Mouse (Mus musculus) kidney, adult 18-20 months (tissue): ENCODE data around the gene Wfikkn1.

Experiments
- DNase-seq: peaks from one replicate; pipeline ENCODE4 v3.0.0; 2021

The Wfikkn1 gene

DNA sequence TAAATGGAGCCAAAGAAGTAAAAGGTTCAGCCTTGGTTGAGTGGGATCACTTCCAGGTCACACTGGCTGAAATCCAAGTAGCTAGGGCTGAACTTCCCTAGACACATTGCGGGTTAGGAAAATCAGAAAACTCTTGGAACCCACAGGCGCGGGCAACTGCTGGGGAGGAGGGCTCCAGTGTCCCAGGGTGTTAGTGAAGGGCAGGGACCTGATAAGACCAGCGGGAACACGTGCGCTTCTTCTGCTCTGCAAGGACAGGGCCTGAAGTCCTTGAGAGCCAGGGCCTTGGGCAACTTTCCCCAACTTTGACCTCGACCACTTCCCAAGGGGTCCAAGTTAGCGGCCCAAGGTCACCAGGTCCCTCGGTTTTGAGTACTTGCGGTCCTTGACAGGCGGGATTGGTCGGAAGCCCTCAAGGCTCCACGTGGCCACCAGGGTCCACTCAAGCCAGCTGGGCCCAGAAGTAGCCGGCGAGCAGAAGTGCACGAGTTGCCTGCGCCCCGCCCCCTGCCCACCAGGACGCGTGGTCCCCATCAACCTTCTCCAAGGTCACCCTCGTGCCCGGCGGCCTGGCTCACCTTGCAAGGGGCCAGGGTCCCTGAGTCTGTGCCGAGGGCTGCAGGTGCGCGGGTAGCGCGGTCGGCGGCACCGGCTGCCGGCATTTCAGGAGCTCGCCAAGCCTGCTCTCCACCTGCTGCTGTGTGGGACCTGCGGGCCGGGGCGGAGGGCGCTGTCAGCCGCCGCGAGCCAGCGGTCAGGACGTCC is 12.6 kb downstream of the Wfikkn1 start:
- DNase-seq = peak; percentile 83

DNA sequence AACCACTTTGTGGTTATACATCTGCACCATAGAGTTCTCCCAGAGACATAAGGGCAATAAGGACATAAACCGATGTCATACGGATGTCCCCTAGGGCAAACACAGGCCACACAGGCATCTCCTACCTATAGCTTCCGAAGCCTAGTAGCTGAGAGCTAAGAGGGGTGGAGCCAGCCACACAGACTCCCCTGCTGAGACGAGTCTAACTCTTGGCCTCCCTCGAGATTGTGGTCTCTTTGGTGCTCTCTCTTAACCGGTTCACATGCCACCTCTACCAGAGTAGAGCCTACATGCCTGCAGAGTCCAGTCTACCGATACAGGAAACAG is 13.2 kb downstream of the Wfikkn1 start:
- no peak for DNase-seq

DNA sequence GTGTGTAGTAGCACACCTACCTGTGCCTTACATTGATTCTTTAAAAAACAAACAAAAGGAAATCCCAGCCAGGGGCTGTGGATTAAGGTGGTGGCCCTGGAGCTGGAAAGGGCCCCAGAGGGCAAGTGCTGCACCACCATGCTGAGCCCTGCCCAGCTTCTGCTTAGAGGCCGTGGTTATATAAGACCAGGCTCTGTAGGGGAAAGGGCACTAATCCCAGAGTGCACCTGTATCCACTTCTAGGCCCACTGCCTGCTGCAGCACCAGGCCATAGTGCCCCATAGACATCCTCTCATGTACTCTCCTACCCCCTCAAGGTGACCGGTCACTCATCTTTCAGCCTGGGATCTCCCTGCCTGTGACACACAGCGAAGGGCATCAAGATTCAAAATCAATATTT is 14.5 kb downstream of the Wfikkn1 start:
- DNase-seq = no peak

DNA sequence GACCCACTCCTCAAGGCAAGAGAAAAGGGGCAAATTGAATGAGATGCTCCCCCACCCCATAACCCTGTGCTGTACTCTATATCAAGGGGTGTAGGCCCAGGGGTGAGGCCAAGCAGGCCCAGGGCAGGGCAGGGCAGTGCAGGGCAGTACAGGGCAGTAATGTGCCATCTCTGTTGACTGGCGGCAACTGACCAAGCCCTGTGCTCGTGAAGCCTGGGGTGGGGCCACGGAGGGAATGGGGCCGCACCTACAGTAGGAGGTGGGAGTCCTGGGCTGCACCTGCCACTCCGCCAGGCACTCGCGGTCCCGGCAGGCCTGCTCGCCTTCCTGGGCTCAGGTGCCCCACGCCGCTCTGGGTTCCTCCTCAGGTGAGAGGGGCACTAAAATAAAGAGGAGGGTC is 15.4 kb downstream of the Wfikkn1 start:
- no peak for DNase-seq

DNA sequence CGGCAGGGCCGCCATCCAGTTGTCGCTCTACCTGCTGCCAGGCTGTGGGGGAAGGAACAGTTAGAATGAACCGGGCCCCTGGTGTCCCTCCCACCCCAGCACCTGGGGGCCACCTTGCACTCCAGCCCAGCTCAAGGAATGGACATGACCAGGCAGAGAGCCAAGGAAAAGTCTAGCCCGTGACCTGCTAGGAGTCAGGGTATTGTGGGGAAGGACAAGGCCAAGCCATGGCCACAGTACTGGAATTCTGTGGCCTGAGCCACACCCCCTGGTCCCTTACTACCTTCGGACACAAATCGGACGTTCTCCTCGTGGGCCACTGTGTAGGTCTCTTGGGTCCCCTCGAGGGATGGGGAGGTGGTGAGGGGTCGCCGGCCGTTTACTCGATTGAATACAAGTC is 16.3 kb downstream of the Wfikkn1 start:
- peak; percentile 46 for DNase-seq

DNA sequence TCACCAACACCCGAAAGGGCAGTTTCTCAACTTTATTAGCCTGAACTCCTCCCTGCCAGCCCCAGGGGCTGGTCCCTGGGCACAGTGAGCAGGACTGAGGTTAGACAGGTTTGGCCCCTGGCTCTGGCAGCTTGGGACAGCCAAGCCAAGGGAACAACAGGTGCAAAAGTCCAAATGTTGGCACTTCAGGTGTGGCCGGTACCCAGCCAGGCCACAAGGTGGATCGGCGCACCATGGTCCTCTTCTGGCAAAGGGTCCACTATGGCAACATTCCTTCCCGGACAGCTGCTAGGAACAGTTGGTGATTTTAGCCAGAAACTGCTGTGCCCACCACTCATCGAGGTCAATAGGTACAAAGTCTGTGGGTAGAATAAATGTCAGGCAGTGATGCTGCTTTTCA is 17.0 kb downstream of the Wfikkn1 start:
- peak; percentile 52 for DNase-seq

DNA sequence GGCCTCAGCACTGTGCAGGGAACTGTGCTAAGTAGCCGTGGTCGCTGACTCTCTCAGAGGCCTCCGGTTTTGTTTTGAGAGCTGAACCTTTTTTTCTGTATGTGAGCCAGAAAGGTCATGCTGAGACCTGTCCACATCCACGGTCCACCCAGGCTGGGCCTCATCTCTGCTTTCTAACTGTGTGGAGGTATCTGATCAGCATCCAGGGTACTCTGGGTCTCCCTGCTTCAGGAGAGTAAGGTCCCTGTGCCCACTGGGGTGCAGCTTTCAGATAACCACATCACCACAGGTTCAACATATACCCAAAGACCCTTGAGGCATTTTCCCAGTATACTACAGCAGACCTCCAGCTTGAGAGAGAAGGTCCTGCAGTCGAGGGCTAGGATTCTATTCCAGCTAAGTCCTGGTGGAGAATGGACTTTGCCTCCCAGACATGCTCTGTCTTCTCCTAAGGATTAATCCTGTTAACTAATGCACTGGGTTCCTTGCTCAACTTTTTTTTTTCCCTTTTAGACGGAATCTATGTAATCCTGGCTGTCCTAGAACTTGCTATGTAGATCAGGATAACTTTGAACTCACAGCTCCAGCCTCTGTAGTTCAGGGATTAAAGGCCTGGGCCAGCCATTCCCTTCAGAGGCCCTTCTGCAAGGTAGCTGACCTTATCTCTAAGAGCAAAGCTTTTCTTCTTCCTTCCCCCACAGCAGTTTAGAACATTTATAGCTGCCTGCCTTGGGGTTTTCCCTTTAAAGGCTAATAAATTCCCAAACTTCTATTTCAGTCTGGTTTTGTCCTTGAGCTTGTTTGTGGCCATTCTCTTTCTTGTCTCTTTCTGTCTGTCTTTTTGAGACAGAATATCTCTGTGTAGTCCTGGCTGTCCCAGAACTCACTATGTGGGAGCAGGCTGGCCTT is 18.7 kb downstream of the Wfikkn1 start:
- DNase-seq = no peak

DNA sequence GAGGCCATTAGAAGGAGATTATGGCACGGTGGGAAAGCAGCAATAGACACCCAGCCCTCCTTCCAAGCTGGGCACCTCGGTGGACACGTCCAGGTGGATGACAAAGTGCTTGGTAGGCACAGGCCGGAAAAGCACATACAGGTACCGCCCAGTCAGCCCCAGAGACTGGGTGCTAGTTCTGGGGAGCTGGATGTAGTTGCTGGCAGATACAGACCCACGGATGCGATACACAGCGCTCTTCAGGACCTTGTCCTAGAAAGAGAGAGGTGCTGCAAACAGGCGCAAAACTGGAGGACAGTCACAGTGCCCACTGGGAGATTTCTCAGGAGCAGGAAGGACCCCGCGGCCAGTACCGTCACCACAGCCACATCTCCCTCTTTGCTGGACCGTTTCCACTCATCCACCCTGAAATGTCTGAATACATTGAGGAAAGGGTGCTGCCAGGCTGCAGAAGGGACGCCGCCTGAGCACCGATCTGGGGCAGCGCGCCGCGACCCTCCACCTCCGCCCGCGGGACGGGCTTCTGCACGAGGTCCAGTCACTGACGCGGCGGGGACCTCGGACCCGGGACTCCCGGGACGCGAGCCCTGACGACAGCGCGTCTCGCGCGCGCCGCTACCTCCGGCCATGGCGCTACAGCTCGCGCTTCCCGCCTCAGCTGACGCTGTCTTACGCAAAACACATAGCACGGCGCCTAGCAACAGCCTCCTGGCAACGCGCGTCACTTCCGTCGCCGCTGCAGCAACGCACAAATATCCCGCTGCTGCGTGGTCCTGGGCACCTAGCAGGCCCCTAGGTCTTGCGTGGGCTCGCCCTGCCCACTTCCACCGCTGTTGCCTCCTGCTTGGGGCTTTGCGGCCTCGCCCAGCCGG is 19.6 kb downstream of the Wfikkn1 start, which contains the start of gene Wdr90:
Wdr90 (minus strand) TSS at position 670 of the 872 bp plus-strand sequence.
- DNase-seq = peak; percentile 91

DNA sequence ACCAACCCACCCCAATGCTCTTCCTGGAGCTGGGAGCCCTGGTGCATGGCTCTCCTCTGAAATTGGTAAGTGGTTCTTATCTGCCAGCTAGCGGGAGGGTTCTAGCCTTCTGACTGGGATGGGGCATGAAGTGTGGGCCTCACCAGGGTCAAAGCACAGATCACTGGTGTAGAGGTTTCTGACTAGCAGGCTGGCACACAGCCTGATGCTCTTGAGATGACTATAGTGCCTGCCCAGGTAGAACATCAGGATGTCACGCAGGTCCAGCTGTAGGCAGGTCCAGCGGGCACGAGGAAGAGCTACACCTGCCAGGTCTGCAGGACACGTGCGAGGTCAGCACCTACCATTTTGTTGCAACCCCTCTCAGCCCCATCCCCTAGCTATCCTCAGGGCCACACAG is 20.4 kb downstream of the Wfikkn1 start:
- no peak for DNase-seq

DNA sequence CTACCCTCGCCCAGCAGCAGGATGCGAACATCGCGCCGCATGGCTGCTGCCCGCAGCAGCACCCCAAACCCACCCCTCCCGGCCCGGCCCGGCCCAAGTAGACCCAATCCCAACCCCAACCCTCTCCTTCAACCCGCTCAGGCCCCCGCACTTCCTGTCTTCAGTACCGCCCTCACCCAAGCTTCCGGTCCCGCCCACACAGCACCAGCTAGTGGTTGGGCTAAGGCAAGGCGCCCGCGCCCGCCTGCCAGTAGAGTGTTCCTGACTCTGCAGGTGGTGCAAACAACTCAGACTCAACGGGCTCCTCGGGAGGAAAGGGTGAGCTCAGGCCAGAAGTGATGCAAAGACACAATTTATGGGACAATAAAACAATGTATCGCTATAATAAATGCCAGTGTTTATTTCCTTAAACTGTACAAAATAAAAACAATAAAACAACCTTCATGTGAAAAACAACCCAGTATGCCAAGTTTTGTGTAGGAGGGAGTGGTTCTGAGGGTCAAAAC is 36.2 kb downstream of the Wfikkn1 start, which contains the start of gene Rhot2:
Rhot2 (minus strand) TSS at position 456 of the 506 bp plus-strand sequence.
- peak; percentile 95 for DNase-seq

DNA sequence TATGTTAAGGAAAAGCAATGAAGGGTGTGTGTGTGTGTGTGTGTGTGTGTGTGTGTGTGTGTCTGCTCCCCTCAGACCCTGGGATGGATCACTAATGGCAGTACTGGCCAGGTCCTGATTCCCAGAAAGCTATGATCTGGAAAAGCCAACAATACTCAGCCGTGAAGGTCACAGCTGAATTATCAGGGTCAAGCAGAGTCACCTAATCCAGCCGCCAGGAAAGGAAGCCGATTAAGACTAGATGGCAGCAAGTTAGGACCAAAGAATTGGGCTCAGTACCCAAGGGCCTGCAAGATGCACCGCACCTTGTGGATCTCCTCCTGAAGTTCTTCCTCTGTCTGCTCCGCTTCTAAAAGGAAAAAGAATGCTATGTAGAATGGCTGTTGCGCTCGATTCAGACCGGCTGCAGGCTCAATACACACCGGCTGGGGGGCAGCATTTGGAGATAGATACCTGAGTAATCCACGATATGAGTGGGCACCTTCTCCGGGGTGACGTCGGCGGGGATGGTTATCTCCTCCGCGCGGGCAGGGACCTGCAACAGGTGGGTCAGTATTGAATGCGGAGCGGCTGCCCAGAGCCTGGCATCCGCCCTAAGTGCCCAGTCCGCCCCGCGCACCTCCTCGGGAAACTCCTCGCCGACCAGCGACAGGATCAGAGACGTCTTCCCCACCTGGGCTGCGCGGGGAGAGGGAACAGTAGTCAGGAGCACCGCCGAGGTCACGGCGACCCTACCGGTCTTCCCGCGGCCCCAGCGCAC is 36.8 kb downstream of the Wfikkn1 start:
- DNase-seq = no peak

DNA sequence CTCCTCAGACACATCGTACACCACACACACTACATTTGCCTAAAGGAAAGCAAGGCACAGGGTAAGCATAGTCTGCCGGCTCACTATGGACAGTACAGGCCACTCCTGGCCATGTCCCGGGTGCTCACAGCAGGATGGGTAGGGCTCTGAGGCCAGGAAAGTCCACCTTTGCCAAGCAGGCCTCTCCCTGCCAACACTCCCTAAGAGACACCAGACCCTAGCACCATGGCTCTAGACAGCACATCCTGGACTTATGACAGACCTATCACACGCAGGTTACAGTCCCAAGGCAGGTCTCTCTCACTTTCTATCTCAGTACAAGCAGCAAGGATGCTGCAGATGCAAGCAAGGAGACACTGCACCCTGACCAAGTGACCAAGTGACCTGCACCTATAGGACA is 37.5 kb downstream of the Wfikkn1 start:
- no peak for DNase-seq

DNA sequence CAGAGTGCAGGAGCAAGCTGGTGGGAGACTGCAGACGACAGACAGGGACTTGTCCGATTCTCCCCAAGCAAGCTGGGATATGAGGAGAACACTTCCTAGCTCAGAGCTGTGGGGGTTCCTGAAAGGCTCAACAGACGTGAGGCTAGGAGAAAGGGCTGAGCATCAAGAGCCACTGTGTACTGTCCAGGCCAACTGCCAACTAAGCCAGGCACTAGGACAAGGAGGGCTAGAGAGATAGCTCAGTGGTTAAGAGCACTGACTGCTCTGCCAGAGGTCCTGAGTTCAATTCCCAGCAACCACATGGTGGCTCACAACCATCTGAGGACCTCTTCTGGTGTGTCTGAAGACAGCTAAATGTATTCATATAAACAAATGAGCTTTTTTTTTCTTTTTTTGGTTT is 38.1 kb downstream of the Wfikkn1 start:
- no peak for DNase-seq

DNA sequence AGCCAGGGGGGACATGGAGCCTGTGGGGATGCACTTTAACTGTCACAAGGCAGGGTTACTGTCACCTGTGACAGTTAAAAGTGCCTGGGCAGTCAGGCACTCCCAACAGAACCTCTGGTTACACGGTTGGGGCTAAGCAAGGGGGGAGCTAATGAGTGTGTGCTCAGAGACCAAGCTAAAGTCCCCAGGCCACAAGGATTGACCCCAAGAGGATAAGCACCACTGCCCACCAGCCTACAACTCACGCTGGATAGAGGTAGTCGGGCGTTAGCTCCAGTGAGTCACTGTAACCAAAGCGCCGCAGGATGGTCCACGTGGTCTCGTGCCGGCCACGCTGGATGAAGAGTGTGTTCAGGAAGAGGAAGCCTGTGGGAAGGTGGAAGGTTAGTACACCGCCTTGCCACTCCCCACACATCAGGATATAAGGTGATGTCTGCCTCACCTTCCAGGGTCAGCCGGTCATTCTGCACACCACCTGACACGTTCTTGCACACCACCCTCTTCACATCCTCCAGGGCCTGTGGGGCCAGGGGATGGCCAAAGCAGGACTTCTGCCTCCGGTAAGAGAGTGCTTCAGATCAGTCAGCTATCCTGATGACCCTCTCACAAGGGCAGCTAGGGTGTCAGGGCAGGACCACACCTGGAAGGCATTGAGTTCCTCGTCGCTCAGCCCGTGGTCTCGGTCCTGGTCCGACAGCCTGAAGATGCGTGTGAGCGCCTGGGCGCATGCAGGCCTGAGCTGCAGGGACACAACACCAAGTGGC is 39.4 kb downstream of the Wfikkn1 start, which contains the start of gene Gm20683:
Gm20683 (minus strand) TSS at position 647 of the 764 bp plus-strand sequence.
- DNase-seq = no peak

DNA sequence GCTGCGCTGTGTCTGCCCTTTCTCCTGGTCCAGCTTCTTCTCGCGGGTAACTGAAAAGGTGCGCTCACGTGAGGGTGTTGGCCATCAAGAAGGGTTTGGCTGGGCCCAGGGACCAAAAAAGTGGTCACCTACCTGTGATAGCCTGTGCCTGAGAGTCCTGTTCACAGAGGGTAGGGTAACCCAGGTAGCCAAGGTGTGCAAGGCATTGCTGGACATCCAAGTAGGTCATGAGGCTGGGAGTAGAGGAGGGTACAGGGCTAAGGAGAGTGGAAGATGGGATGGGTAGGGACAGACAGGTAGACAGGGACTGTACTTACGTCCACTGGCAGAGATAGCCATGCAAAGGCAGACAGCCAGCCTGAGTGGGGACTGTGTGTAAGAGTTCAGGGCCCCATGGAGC is 40.1 kb downstream of the Wfikkn1 start:
- no peak for DNase-seq

DNA sequence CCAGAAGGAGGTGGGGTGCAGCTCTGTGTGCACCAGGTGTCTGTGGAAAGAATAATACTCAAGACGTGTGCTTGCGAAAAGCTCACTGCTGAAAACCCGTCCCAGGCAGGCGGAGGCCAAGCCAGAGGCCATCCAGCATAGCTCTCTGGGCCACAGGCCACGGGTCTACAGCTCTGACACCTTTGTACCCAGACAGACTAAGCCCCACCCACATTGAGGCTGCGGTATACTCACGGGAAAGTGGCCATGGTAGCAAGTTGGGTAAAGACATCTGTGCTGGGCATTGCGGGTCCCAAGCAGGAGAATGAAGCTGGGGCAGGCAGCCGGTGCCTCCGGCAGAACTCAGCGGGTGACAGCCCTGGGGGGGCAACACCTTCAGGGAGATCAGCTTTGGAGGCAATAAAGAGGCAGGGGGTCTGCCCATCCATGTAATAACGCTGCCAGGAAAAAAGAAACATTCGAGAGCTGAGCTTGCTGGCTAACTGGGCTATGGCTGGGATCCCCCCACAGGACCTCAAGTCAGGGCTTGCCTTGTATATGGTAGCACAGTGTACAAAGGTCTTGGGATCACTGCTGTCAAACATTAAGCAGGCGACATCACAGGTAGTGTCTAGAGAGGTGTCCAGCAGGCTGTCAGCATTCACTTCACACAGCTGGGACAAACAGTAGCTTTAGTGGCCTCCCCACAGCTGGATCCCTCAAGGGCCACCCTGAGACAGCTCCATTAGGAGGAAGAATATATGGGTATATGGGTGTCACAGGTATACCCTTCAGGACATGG is 41.0 kb downstream of the Wfikkn1 start:
- peak; percentile 59 for DNase-seq

DNA sequence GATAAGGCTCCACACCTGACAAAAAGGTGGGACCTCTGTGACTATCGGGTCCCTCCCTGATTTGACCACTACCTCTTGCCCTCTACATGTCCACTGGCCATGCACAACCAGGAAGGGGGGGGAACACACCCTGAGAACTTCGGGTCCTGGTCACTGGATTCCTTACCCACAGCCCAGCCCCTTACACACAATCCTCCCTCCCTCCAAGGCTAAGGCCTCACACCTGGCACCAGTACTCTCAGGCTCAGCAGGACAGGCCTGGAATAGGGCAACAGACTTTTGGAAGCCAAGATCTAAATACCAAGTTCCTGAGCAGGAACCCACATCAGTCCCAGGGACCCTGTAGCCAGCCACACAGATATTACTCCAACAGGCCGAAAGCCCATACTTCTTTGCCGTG is 41.8 kb downstream of the Wfikkn1 start:
- DNase-seq = no peak

DNA sequence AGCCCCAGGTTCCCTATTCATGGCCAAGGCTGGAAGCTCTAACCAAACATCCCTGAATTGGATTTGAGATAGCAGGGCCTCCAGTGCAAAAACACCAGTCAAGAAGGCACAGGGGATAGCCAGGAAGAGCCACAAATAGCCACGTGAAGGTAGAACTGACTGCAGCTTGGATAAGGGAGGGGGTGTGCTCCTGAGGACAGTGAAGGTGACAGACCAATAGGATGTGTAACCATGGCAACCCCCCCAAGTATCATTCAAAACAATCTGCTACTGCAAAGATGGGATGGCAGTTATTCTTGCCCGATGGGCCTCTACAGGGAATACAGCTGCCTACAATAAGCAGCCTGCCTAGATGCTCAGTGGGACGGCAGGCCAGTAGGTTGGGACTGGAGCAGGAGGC is 43.1 kb downstream of the Wfikkn1 start:
- no peak for DNase-seq

DNA sequence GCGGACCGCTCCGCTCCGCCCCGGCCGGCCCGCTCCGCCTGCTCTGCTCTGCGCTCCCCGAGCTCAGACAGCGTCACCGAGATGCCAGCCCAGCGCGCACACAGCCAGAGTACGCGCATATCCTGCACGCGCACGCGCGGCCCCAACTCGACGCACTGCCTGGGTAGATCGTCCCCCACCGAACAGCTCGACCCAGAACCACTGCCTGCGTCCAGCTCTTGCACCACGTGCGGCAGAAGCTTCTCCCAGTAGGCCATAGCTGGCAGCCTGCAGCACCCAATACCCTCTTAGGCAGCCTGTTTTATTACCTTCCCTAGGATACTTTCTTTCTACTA is 43.6 kb downstream of the Wfikkn1 start, which contains the start of gene Rhbdl1:
Rhbdl1 (minus strand) TSS at position 220 of the 335 bp plus-strand sequence.
- DNase-seq = peak; percentile 74

DNA sequence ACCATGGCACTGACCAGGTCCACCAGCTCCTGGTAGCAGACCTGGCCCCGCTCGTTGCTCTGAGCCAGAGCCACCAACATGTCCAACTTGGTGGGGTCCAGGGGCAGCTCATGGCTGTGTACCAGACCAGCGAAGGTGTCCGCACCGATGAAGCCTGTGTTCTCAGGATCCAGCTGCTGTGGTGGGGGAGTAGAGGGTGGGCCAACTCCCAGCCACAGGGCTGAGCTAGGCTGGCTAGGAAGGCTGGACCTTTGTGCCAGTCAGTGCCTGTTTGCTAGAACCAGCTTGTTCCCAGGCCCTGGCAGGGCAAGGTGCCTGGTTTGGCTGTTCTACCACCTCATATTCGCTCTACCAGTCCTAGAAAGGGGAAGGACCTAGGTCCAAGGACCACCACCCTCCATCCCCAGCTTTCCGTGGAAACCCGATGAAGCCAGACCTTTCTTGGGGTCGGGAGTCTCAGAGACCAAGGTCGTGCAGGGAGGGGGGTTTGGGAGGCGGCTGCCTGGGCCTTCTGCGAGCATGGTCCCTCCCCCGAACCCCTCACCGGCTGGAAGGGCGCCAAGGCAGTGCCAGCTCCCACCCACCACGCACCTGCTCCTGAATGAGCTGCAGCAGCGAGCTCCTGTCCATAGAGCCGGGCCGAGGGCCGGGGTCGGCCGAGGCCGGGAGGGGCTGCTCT is 44.1 kb downstream of the Wfikkn1 start:
- DNase-seq = peak; percentile 61
